Mouse (Mus musculus): ENCODE measurements at regions not wholly inside any gene's neighbourhood (a gene's known extent, or its start where the extent isn't known, plus 50 kb on each side); places are given as distances from the start of the nearest gene placed in this dataset.

- TF ChIP-seq CTCF (IDR thresholded peaks at IDR 0.05; ENCODE audit: borderline replicate concordance, insufficient read depth, low read length) (no peak), POLR2A (IDR thresholded peaks at IDR 0.05; ENCODE audit: low read depth, low read length) (no peak)
- H3K4me1 ChIP-seq (ENCODE audit: control insufficient read depth, insufficient read depth, low read length), result peaks cover 4% of the 10 kb centered on the region; the same call in 1 of the 2 replicates
- no peak overlapping the region for H3K4me3 ChIP-seq (ENCODE audit: insufficient read depth, low read length)
- no peak overlapping the region for H3K27ac ChIP-seq (ENCODE audit: insufficient read depth, low read length)
Measured at GRCm38 (mm10) chr1:90287251-90287650, 83.5 kb downstream of the Ackr3 start.

- Histone ChIP-seq H3K4me3 (ENCODE audit: insufficient read depth, low read length) (no peak overlapping the region), H3K4me1 (ENCODE audit: control insufficient read depth, insufficient read depth, low read length) (peaks cover 4% of the 10 kb centered on the region; the same call in 1 of the 2 replicates), H3K27ac (ENCODE audit: insufficient read depth, low read length) (no peak overlapping the region)
- TF ChIP-seq CTCF (IDR thresholded peaks at IDR 0.05; ENCODE audit: borderline replicate concordance, insufficient read depth, low read length) (no peak), POLR2A (IDR thresholded peaks at IDR 0.05; ENCODE audit: low read depth, low read length) (no peak)
Measured at GRCm38 (mm10) chr1:90288892-90289731, 85.3 kb downstream of the Ackr3 start.

GRCm38 (mm10) chr1:90289732-90290215 lies 86.0 kb downstream of the Ackr3 start:
- Histone ChIP-seq H3K27ac (ENCODE audit: insufficient read depth, low read length) (no peak overlapping the region), H3K4me1 (ENCODE audit: control insufficient read depth, insufficient read depth, low read length) (peaks cover 4% of the 10 kb centered on the region; the same call in 1 of the 2 replicates), H3K4me3 (ENCODE audit: insufficient read depth, low read length) (no peak overlapping the region)
- TF ChIP-seq CTCF (IDR thresholded peaks at IDR 0.05; ENCODE audit: borderline replicate concordance, insufficient read depth, low read length) (no peak), POLR2A (IDR thresholded peaks at IDR 0.05; ENCODE audit: low read depth, low read length) (no peak)

GRCm38 (mm10) chr1:90290428-90291197 lies 86.8 kb downstream of the Ackr3 start:
- Histone ChIP-seq H3K4me1 (ENCODE audit: control insufficient read depth, insufficient read depth, low read length) (peaks cover 4% of the 10 kb centered on the region; the same call in 1 of the 2 replicates), H3K27ac (ENCODE audit: insufficient read depth, low read length) (no peak overlapping the region), H3K4me3 (ENCODE audit: insufficient read depth, low read length) (no peak overlapping the region)
- TF ChIP-seq POLR2A (IDR thresholded peaks at IDR 0.05; ENCODE audit: low read depth, low read length) (no peak), CTCF (IDR thresholded peaks at IDR 0.05; ENCODE audit: borderline replicate concordance, insufficient read depth, low read length) (no peak)

GRCm38 (mm10) chr1:90291256-90291655 lies 87.5 kb downstream of the Ackr3 start:
- Histone ChIP-seq H3K27ac (ENCODE audit: insufficient read depth, low read length) (no peak overlapping the region), H3K4me3 (ENCODE audit: insufficient read depth, low read length) (no peak overlapping the region), H3K4me1 (ENCODE audit: control insufficient read depth, insufficient read depth, low read length) (peaks cover 4% of the 10 kb centered on the region; the same call in 1 of the 2 replicates)
- no peak for TF ChIP-seq POLR2A (IDR thresholded peaks at IDR 0.05; ENCODE audit: low read depth, low read length)
- no peak; the same call in 1 of the 2 replicates for TF ChIP-seq CTCF (IDR thresholded peaks at IDR 0.05; ENCODE audit: borderline replicate concordance, insufficient read depth, low read length)

GRCm38 (mm10) chr1:90297751-90298150 lies 94.0 kb downstream of the Ackr3 start:
- TF ChIP-seq CTCF (IDR thresholded peaks at IDR 0.05; ENCODE audit: borderline replicate concordance, insufficient read depth, low read length) (no peak), POLR2A (IDR thresholded peaks at IDR 0.05; ENCODE audit: low read depth, low read length) (no peak)
- H3K4me3 ChIP-seq (ENCODE audit: insufficient read depth, low read length), result no peak overlapping the region
- no peaks in the 10 kb centered on the region for H3K4me1 ChIP-seq (ENCODE audit: control insufficient read depth, insufficient read depth, low read length)
- H3K27ac ChIP-seq (ENCODE audit: insufficient read depth, low read length), result no peak overlapping the region

- TF ChIP-seq CTCF (IDR thresholded peaks at IDR 0.05; ENCODE audit: borderline replicate concordance, insufficient read depth, low read length) (no peak), POLR2A (IDR thresholded peaks at IDR 0.05; ENCODE audit: low read depth, low read length) (no peak)
- Histone ChIP-seq H3K27ac (ENCODE audit: insufficient read depth, low read length) (no peak overlapping the region), H3K4me3 (ENCODE audit: insufficient read depth, low read length) (no peak overlapping the region), H3K4me1 (ENCODE audit: control insufficient read depth, insufficient read depth, low read length) (no peaks in the 10 kb centered on the region)
Measured at GRCm38 (mm10) chr1:90300229-90300628, 96.4 kb downstream of the Ackr3 start.

GRCm38 (mm10) chr1:90304331-90304730 lies 100.6 kb downstream of the Ackr3 start:
- Histone ChIP-seq H3K4me1 (ENCODE audit: control insufficient read depth, insufficient read depth, low read length) (no peaks in the 10 kb centered on the region), H3K4me3 (ENCODE audit: insufficient read depth, low read length) (no peak overlapping the region), H3K27ac (ENCODE audit: insufficient read depth, low read length) (no peak overlapping the region)
- TF ChIP-seq POLR2A (IDR thresholded peaks at IDR 0.05; ENCODE audit: low read depth, low read length) (no peak), CTCF (IDR thresholded peaks at IDR 0.05; ENCODE audit: borderline replicate concordance, insufficient read depth, low read length) (no peak)

GRCm38 (mm10) chr1:90311016-90311415 lies 107.2 kb downstream of the Ackr3 start:
- Histone ChIP-seq H3K27ac (ENCODE audit: insufficient read depth, low read length) (no peak overlapping the region), H3K4me3 (ENCODE audit: insufficient read depth, low read length) (no peak overlapping the region), H3K4me1 (ENCODE audit: control insufficient read depth, insufficient read depth, low read length) (no peaks in the 10 kb centered on the region)
- no peak for TF ChIP-seq CTCF (IDR thresholded peaks at IDR 0.05; ENCODE audit: borderline replicate concordance, insufficient read depth, low read length)
- TF ChIP-seq POLR2A (IDR thresholded peaks at IDR 0.05; ENCODE audit: low read depth, low read length), result no peak
